Mouse (Mus musculus): ENCODE results near the gene Cyth2.
A peak's percentile ranks its signal among the peaks of the same experiment; 100 is the strongest.

The Cyth2 gene

GRCm38 (mm10) chr7:45814841-45815240 lies 460 bp upstream of the Cyth2 start:
- DNase-seq (ENCODE audit: low spot score), result no peak

- DNase-seq (ENCODE audit: low spot score), result no peak
These were observed 1.5 kb downstream of the Cyth2 start for GRCm38 (mm10) chr7:45812921-45813320.

- no peak for DNase-seq (ENCODE audit: low spot score)
These were observed 4.9 kb downstream of the Cyth2 start for GRCm38 (mm10) chr7:45809276-45810075.

GRCm38 (mm10) chr7:45808471-45808870 lies 5.9 kb downstream of the Cyth2 start:
- no peak for DNase-seq (ENCODE audit: low spot score)

- no peak for DNase-seq (ENCODE audit: low spot score)
These were observed 8.4 kb downstream of the Cyth2 start for GRCm38 (mm10) chr7:45805941-45806340.

GRCm38 (mm10) chr7:45802551-45802950 lies 11.8 kb downstream of the Cyth2 start:
- no peak for DNase-seq (ENCODE audit: low spot score)

- peak; percentile 81 for DNase-seq (ENCODE audit: low spot score)
These were observed 13.0 kb downstream of the Cyth2 start for GRCm38 (mm10) chr7:45801348-45801747.

GRCm38 (mm10) chr7:45800546-45801204 lies 13.7 kb downstream of the Cyth2 start:
- no peak for DNase-seq (ENCODE audit: low spot score)

GRCm38 (mm10) chr7:45800001-45800400 lies 14.4 kb downstream of the Cyth2 start:
- DNase-seq (ENCODE audit: low spot score), result no peak

- no peak for DNase-seq (ENCODE audit: low spot score)
These were observed 15.4 kb downstream of the Cyth2 start for GRCm38 (mm10) chr7:45798931-45799330.

- no peak for DNase-seq (ENCODE audit: low spot score)
These were observed 15.9 kb downstream of the Cyth2 start for GRCm38 (mm10) chr7:45798511-45798836.

- no peak for DNase-seq (ENCODE audit: low spot score)
These were observed 16.5 kb downstream of the Cyth2 start for GRCm38 (mm10) chr7:45797661-45798510.

- no peak for DNase-seq (ENCODE audit: low spot score)
These were observed 17.4 kb downstream of the Cyth2 start for GRCm38 (mm10) chr7:45796950-45797349.

GRCm38 (mm10) chr7:45794971-45795370 lies 19.4 kb downstream of the Cyth2 start:
- DNase-seq (ENCODE audit: low spot score), result no peak

- no peak for DNase-seq (ENCODE audit: low spot score)
These were observed 20.3 kb downstream of the Cyth2 start for GRCm38 (mm10) chr7:45793969-45794585.

- DNase-seq (ENCODE audit: low spot score), result no peak
These were observed 21.1 kb downstream of the Cyth2 start for GRCm38 (mm10) chr7:45793240-45793639.

GRCm38 (mm10) chr7:45791756-45792490 lies 22.5 kb downstream of the Cyth2 start:
- DNase-seq (ENCODE audit: low spot score), result no peak

- no peak for DNase-seq (ENCODE audit: low spot score)
These were observed 23.7 kb downstream of the Cyth2 start for GRCm38 (mm10) chr7:45790721-45791120.

- DNase-seq (ENCODE audit: low spot score), result no peak
These were observed 26.7 kb downstream of the Cyth2 start for GRCm38 (mm10) chr7:45787642-45788041.

- DNase-seq (ENCODE audit: low spot score), result no peak
These were observed 27.5 kb downstream of the Cyth2 start for GRCm38 (mm10) chr7:45786661-45787413.

GRCm38 (mm10) chr7:45786136-45786578 lies 28.2 kb downstream of the Cyth2 start:
- DNase-seq (ENCODE audit: low spot score), result no peak
